Comparison of ENCODE assay signal across 14 mouse cellular contexts in genomic region chr17:31437482-31437881, GRCm38 (mm10).
"Had no signal": no experiment of that assay in that cellular context is flagged by ENCODE, and none has a peak within 500 bp of the region (broad histone marks: within the 10 kb centered on the region; RNA-seq: fewer than 3 reads in every experiment).

No protein-coding gene starts in this region.

- H3K9ac ChIP-seq: liver, embryonic 13.5 days had no signal

- H3K4me2 ChIP-seq: liver, embryonic 13.5 days; midbrain, embryonic 11.5 days had no signal

- H3K4me3 ChIP-seq: left cerebral cortex, adult 2 months; liver, embryonic 13.5 days had no signal

- H3K36me3 ChIP-seq: liver, embryonic 13.5 days had no signal

- H3K27ac ChIP-seq: left cerebral cortex, adult 2 months; liver, embryonic 13.5 days had no signal

- H3K9me3 ChIP-seq: liver, embryonic 13.5 days had no signal

- DNase-seq: kidney, postnatal 10 days; kidney, postnatal 36 days; layer of hippocampus, postnatal 36 days; liver, embryonic 13.5 days; lung, adult 2 months; lung, postnatal 14 days; midbrain, embryonic 14.5 days; right cerebral cortex, adult 18-20 months; right cerebral cortex, postnatal 14 days; right cerebral cortex, postnatal 4 days; thymus, adult 18-20 months; thymus, postnatal 36 days had no signal
